Mouse (Mus musculus) kidney, postnatal 4 days (tissue): ENCODE data around the gene Man2a1.

Source experiments
- DNase-seq, 2 experiments: peaks; one replicate each; pipeline ENCODE4 v3.0.0; 2021; ENCODE audit warnings: mixed read lengths in 2 of 2

Man2a1 gene

GRCm38 (mm10) chr17:64603534-64603933 lies 3.0 kb downstream of the Man2a1 start:
- DNase-seq: no peak

GRCm38 (mm10) chr17:64604163-64604562 lies 3.6 kb downstream of the Man2a1 start:
- no peak for DNase-seq

- DNase-seq: no peak
Observed at GRCm38 (mm10) chr17:64608228-64608627, 7.7 kb downstream of the Man2a1 start.

GRCm38 (mm10) chr17:64608923-64609598 lies 8.5 kb downstream of the Man2a1 start:
- DNase-seq: no peak

- no peak for DNase-seq
Observed at GRCm38 (mm10) chr17:64609741-64610140, 9.2 kb downstream of the Man2a1 start.

GRCm38 (mm10) chr17:64611426-64611825 lies 10.9 kb downstream of the Man2a1 start:
- DNase-seq: no peak

- peak in 1 of 2 experiments; percentile 53 for DNase-seq
Observed at GRCm38 (mm10) chr17:64612135-64612885, 11.8 kb downstream of the Man2a1 start.

- peak in 1 of 2 experiments; percentile 26 for DNase-seq
Observed at GRCm38 (mm10) chr17:64612930-64613329, 12.4 kb downstream of the Man2a1 start.

GRCm38 (mm10) chr17:64613351-64613750 lies 12.8 kb downstream of the Man2a1 start:
- DNase-seq: peak in 1 of 2 experiments; percentile 49

- DNase-seq: no peak
Observed at GRCm38 (mm10) chr17:64614804-64615203, 14.3 kb downstream of the Man2a1 start.

GRCm38 (mm10) chr17:64615420-64615819 lies 14.9 kb downstream of the Man2a1 start:
- no peak for DNase-seq

- DNase-seq: peak in 1 of 2 experiments; percentile 36
Observed at GRCm38 (mm10) chr17:64616259-64616658, 15.7 kb downstream of the Man2a1 start.

GRCm38 (mm10) chr17:64617838-64618237 lies 17.3 kb downstream of the Man2a1 start:
- DNase-seq: peak; percentile 50 to 60

- no peak for DNase-seq
Observed at GRCm38 (mm10) chr17:64618996-64619395, 18.5 kb downstream of the Man2a1 start.

- no peak for DNase-seq
Observed at GRCm38 (mm10) chr17:64620135-64620534, 19.6 kb downstream of the Man2a1 start.

- no peak for DNase-seq
Observed at GRCm38 (mm10) chr17:64620627-64621026, 20.1 kb downstream of the Man2a1 start.

GRCm38 (mm10) chr17:64621226-64621625 lies 20.7 kb downstream of the Man2a1 start:
- peak in 1 of 2 experiments; percentile 43 for DNase-seq

- no peak for DNase-seq
Observed at GRCm38 (mm10) chr17:64621649-64622351, 21.3 kb downstream of the Man2a1 start.

- peak in 1 of 2 experiments; percentile 40 for DNase-seq
Observed at GRCm38 (mm10) chr17:64622352-64622886, 21.9 kb downstream of the Man2a1 start.

- no peak for DNase-seq
Observed at GRCm38 (mm10) chr17:64624439-64624838, 23.9 kb downstream of the Man2a1 start.

- DNase-seq: no peak
Observed at GRCm38 (mm10) chr17:64628796-64629195, 28.3 kb downstream of the Man2a1 start.

- no peak for DNase-seq
Observed at GRCm38 (mm10) chr17:64629486-64629885, 28.9 kb downstream of the Man2a1 start.

GRCm38 (mm10) chr17:64630506-64630905 lies 30.0 kb downstream of the Man2a1 start:
- no peak for DNase-seq
